Mouse (Mus musculus) myocyte (in vitro differentiated cells): ENCODE results near the gene Bcl2l14.

Experiments used
- CEBPB ChIP-seq: IDR thresholded peaks from 2 replicates; pipeline ENCODE4 v1.6.1; 2011; ENCODE audit warnings: mild to moderate bottlenecking, moderate library complexity; ENCODE audit not compliant: poor library complexity, insufficient read depth, severe bottlenecking
- E2F4 ChIP-seq: IDR thresholded peaks from one replicate; pipeline ENCODE4 v1.6.1; 2011; ENCODE audit warnings: mild to moderate bottlenecking, control low read depth, moderate library complexity; ENCODE audit not compliant: insufficient read depth
- MAX ChIP-seq: IDR thresholded peaks from one replicate; pipeline ENCODE4 v1.6.1; 2011; ENCODE audit warnings: low read depth, mild to moderate bottlenecking, control low read depth
- POLR2A ChIP-seq: IDR thresholded peaks from one replicate; pipeline ENCODE4 v1.6.1; 2011; ENCODE audit warnings: low read depth, mild to moderate bottlenecking, control low read depth, moderate library complexity; ENCODE audit not compliant: insufficient read length
- POLR2AphosphoS2 ChIP-seq: IDR thresholded peaks from one replicate; pipeline ENCODE4 v1.6.1; 2011; ENCODE audit warnings: low read depth, control low read depth; ENCODE audit not compliant: insufficient read length
- TCF12 ChIP-seq: IDR thresholded peaks from one replicate; pipeline ENCODE4 v1.6.1; 2011; ENCODE audit warnings: mild to moderate bottlenecking, control low read depth; ENCODE audit not compliant: poor library complexity, insufficient read depth, severe bottlenecking

DNA sequence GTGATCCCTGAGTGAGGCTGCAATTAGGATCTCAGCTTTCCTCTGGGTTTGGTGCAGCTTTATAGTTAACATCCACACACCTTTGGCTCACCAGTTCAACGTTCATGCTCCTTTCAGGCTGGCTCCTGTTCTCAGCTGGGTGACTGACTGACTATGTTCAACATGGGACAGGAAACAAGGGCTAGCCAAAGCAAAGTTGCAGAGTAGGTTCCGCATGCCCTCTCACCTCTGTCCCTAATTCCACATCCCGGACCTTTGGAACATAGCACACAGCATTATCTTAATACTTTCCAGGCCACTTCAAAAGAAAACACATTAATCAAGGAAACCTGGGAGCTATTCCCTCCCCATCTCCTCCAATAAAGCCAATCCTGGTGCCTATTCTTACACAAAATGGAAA lies 18.3 kb upstream of the Bcl2l14 start:
- TF ChIP-seq MAX = no peak
- no peak for TF ChIP-seq POLR2A
- TF ChIP-seq POLR2AphosphoS2 = no peak
- TF ChIP-seq CEBPB = no peak
- TF ChIP-seq TCF12 = no peak
- no peak for TF ChIP-seq E2F4
